Mouse (Mus musculus) C2C12 (cell line): ENCODE data around the gene Slc39a11.

Experiments used
- CEBPB ChIP-seq: IDR thresholded peaks from one replicate; pipeline ENCODE4 v1.6.1; 2011; ENCODE audit warnings: low read depth, mild to moderate bottlenecking, control low read depth, moderate library complexity
- CTCF ChIP-seq: IDR thresholded peaks from one replicate; pipeline ENCODE4 v1.5.1; 2011; ENCODE audit not compliant: control insufficient read depth, insufficient read depth, insufficient read length
- MAX ChIP-seq: IDR thresholded peaks from one replicate; pipeline ENCODE4 v1.6.1; 2011; ENCODE audit warnings: mild to moderate bottlenecking, control low read depth
- MYOD1 ChIP-seq: IDR thresholded peaks from one replicate; pipeline ENCODE4 v1.6.1; 2011; ENCODE audit warnings: low read depth; ENCODE audit not compliant: control insufficient read depth, insufficient read length
- USF1 ChIP-seq: IDR thresholded peaks from one replicate; pipeline ENCODE4 v1.6.1; 2011; ENCODE audit warnings: low read depth, mild to moderate bottlenecking, control low read depth, moderate library complexity

GRCm38 (mm10) chr11:113577221-113577620 is 72.7 kb downstream of the Slc39a11 start:
- TF ChIP-seq CTCF (no peak), USF1 (no peak), MAX (no peak), MYOD1 (no peak), CEBPB (no peak)
